Mouse (Mus musculus): ENCODE data around the gene Smim11.

- TF ChIP-seq CTCF (IDR thresholded peaks at IDR 0.05; ENCODE audit: low read depth) = no peak
- no peak for TF ChIP-seq EP300 (optimal IDR thresholded peaks at IDR 0.05)
Measured at GRCm38 (mm10) chr16:92324309-92325061, 23.4 kb downstream of the Smim11 start.

Data from stomach, postnatal 0 days (tissue).